Mouse (Mus musculus) neural tube, embryonic 11.5 days (tissue): ENCODE data around the gene Ak5. TPM values are rescaled to one million over a fixed set of nuclear protein-coding genes. Genes with fewer than 3 reads are reported as not detected.
A peak's percentile ranks its signal among the peaks of the same experiment; 100 is the strongest.

Experiments used
- ATAC-seq: fragments of 200-750 bp; cut with Nextera tagmentation; 2 replicates; pipeline ENCODE4 v1.8.0; 2017; ENCODE audit warnings: moderate number of reproducible peaks, mild to moderate bottlenecking, moderate TSS enrichment, moderate library complexity; ENCODE audit not compliant: insufficient read depth, low FRiP score, low TSS enrichment
- DNase-seq: peaks from one replicate; pipeline ENCODE4 v3.0.0-alpha.2; 2015; ENCODE audit warnings: low spot score
- H3K27ac ChIP-seq: fragments of 300-500 bp; sonication (generic); 2 replicates; pipeline ENCODE4 v1.5.1; 2014; ENCODE audit warnings: low read depth, mild to moderate bottlenecking, low read length
- H3K27me3 ChIP-seq: fragments of 300-500 bp; sonication (generic); 2 replicates; pipeline ENCODE4 v1.6.1; 2014; ENCODE audit warnings: mild to moderate bottlenecking, low read length, mixed read lengths; ENCODE audit not compliant: control insufficient read depth, insufficient read depth
- H3K36me3 ChIP-seq: fragments of 300-500 bp; sonication (generic); 2 replicates; pipeline ENCODE4 v1.6.1; 2014; ENCODE audit warnings: mild to moderate bottlenecking, low read length, moderate library complexity, mixed read lengths; ENCODE audit not compliant: control insufficient read depth, insufficient read depth
- H3K4me1 ChIP-seq: fragments of 300-500 bp; sonication (generic); 2 replicates; pipeline ENCODE4 v1.6.1; 2014; ENCODE audit warnings: low read length, mixed read lengths; ENCODE audit not compliant: control insufficient read depth, insufficient read depth
- H3K4me2 ChIP-seq: fragments of 300-500 bp; sonication (generic); 2 replicates; pipeline ENCODE4 v1.6.1; 2014; ENCODE audit warnings: low read depth, mild to moderate bottlenecking, moderate library complexity
- H3K4me3 ChIP-seq: fragments of 300-500 bp; sonication (generic); 2 replicates; pipeline ENCODE4 v1.5.1; 2014; ENCODE audit warnings: low read depth, low read length
- H3K9ac ChIP-seq: fragments of 300-500 bp; sonication (generic); 2 replicates; pipeline ENCODE4 v1.6.1; 2014; ENCODE audit warnings: mild to moderate bottlenecking, low read length
- H3K9me3 ChIP-seq: fragments of 300-500 bp; sonication (generic); 2 replicates; pipeline ENCODE4 v1.6.1; 2016; ENCODE audit warnings: low read length; ENCODE audit not compliant: control insufficient read depth
- WGBS: fragments of 180-500 bp; shearing (Covaris S2); extraction: QIAGEN DNeasy Blood & Tissue Kit; methylation state at CpG from one replicate; pipeline ENCODE4 v1.1.7; 2014; 5-methylcytosine and 5-hydroxymethylcytosine counted together
- polyA plus RNA-seq: library from polyadenylated mRNA; unstranded; fragments of >200 nt; fragmentation: Nextera tagmentation; extraction: Ambion mirVana; gene quantifications from 2 replicates; pipeline ENCODE4 v1.2.1, GENCODE M21; 2014

The Ak5 gene
- polyA plus RNA-seq, 1 experiment from 2014 or later = 1.4 TPM

DNA sequence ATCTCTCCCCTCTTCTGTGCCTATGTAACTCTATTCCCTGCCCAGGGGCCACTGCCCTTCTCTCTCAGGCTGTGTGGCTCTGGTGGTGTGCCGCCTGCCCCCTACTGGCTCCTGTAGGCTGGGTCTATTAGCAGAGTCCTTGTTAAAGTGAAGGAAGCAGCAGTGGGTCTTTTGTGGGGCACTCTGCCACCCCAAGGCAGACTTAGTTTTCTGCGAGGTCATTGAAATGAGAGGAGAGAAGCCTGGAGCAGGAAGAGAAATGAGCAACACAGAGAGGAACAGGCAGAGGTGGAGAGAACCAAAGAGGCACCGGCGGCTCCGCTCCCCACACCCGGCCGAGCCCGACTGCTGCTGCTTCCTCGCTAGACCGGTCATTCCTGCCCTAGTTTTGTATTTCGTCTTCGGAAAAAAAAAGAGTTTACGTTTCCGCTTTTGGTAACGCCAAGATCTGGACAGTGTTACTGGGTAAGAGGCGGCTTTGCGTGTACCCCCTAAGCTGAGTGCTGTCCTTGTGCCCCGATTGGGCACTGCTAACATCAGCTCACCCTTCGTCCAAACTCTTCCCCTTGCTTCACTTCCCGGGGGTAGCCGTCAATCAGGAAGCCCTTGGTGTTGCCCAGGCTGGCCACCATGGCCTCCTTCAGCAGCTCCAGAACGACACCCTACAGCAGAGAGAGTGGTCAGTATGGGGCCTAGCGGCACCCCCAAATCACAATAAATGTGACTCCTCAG is 190.2 kb downstream of the Ak5 start:
- Histone ChIP-seq H3K4me1 (no peaks in the 10 kb centered on the region; the same call in 1 of the 2 replicates), H3K9me3 (no peaks in the 10 kb centered on the region), H3K36me3 (no peaks in the 10 kb centered on the region), H3K4me3 (peak overlapping the region; percentile 27), H3K4me2 (peak overlapping the region; percentile 45), H3K27ac (no peak overlapping the region), H3K27me3 (no peaks in the 10 kb centered on the region), H3K9ac (peak overlapping the region; percentile 19)
- WGBS = 5% methylated on average over 23 of the region's 23 CpGs
- ATAC-seq (peak; percentile 72), DNase-seq (peak; percentile 72)

- WGBS = 94% methylated on average over 3 of the region's 3 CpGs
- ATAC-seq (no peak), DNase-seq (no peak)
- H3K4me1 ChIP-seq = no peaks in the 10 kb centered on the region; the same call in 1 of the 2 replicates
- H3K9me3 ChIP-seq = no peaks in the 10 kb centered on the region
- H3K9ac ChIP-seq = no peak overlapping the region
- no peaks in the 10 kb centered on the region for H3K27me3 ChIP-seq
- no peak overlapping the region for H3K27ac ChIP-seq
- H3K36me3 ChIP-seq = no peaks in the 10 kb centered on the region
- H3K4me2 ChIP-seq = no peak overlapping the region
- H3K4me3 ChIP-seq = no peak overlapping the region
Measured at GRCm38 (mm10) chr3:152475894-152476293, 192.3 kb downstream of the Ak5 start.

DNA sequence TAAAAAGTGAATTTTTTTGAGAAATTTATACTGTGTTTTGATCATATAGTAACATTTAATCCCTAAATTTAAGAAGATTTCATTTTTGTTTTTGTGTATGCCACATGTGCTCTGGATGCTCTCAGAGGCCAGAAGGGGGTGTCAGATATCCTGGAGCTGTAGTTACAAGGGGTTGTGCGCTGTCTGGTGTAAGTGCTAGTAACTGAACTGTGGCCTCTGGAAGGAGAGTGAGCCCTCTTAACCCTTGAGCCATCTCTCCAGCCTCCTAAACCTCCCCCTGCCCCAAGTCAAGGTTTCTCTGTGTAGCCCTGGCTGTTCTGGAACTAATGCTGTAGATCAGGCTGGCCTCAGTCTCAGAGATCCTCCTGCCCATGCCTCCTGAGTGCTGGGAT is 192.9 kb downstream of the Ak5 start:
- no peak overlapping the region for H3K4me2 ChIP-seq
- no peaks in the 10 kb centered on the region; the same call in 1 of the 2 replicates for H3K4me1 ChIP-seq
- H3K9ac ChIP-seq = no peak overlapping the region
- no peaks in the 10 kb centered on the region for H3K9me3 ChIP-seq
- no peaks in the 10 kb centered on the region for H3K36me3 ChIP-seq
- WGBS = 73% methylated on average over 1 of the region's 1 CpGs
- ATAC-seq (no peak), DNase-seq (no peak)
- H3K4me3 ChIP-seq = no peak overlapping the region
- H3K27ac ChIP-seq = no peak overlapping the region
- no peaks in the 10 kb centered on the region for H3K27me3 ChIP-seq

- H3K4me3 ChIP-seq = no peak overlapping the region
- DNase-seq (peak; percentile 68), ATAC-seq (no peak)
- H3K4me1 ChIP-seq = no peaks in the 10 kb centered on the region; the same call in 1 of the 2 replicates
- H3K27me3 ChIP-seq = no peaks in the 10 kb centered on the region
- no peak overlapping the region for H3K9ac ChIP-seq
- 57% methylated on average over 15 of the region's 15 CpGs for WGBS
- no peaks in the 10 kb centered on the region for H3K36me3 ChIP-seq
- no peak overlapping the region for H3K4me2 ChIP-seq
- no peak overlapping the region for H3K27ac ChIP-seq
- no peaks in the 10 kb centered on the region for H3K9me3 ChIP-seq
Measured at GRCm38 (mm10) chr3:152474582-152475277, 193.4 kb downstream of the Ak5 start.

DNA sequence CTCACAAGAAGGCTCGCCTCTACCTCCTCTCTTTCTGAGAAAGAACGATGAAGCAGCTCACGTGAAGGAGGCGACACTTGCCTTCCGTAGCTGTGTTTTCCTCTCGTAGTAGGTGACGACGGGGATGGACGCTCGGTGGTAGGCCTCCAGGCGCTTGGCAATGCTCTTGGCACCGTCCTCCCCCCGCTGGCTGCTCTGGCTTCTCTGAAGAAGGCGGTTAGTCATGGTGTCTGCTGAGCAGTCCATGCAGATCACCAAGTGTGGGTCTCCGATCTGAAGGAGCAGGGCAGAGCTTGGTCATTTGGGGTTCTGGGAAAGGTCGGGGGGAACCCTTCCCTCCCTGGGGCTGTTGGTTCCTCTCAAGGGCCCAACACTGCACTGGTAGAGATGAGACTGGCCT is 195.5 kb downstream of the Ak5 start:
- H3K36me3 ChIP-seq = no peaks in the 10 kb centered on the region
- H3K4me3 ChIP-seq = no peak overlapping the region
- no peak overlapping the region for H3K4me2 ChIP-seq
- H3K4me1 ChIP-seq = no peaks in the 10 kb centered on the region
- no peaks in the 10 kb centered on the region for H3K9me3 ChIP-seq
- WGBS = 86% methylated on average over 16 of the region's 16 CpGs
- no peak overlapping the region for H3K27ac ChIP-seq
- no peak for ATAC-seq
- no peaks in the 10 kb centered on the region for H3K27me3 ChIP-seq
- no peak for DNase-seq
- no peak overlapping the region for H3K9ac ChIP-seq

DNA sequence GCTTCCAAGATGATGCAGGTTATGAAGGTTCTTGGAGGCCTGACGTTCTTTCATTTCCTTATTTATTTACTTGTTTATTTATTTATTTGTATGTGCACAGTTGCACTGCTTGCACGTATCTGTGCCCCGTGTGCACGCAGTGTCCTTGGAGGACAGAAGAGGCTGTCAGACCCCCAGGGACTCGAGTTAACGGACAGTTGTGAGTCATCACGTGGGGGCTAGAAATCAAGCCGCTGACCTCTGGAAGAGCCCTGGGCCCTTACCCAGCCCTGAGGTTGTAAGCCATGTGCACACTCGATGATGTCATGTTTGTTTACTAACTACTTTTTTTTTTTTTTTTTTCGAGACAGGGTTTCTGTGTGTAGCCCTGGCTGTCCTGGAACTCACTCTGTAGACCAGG is 197.8 kb downstream of the Ak5 start:
- Histone ChIP-seq H3K4me3 (no peak overlapping the region), H3K27ac (no peak overlapping the region), H3K9me3 (no peaks in the 10 kb centered on the region), H3K36me3 (no peaks in the 10 kb centered on the region), H3K4me1 (no peaks in the 10 kb centered on the region), H3K27me3 (no peaks in the 10 kb centered on the region), H3K4me2 (no peak overlapping the region), H3K9ac (no peak overlapping the region)
- no peak for DNase-seq
- no peak for ATAC-seq
- WGBS = 88% methylated on average over 10 of the region's 10 CpGs

- no peaks in the 10 kb centered on the region for H3K36me3 ChIP-seq
- no peak for DNase-seq
- no peaks in the 10 kb centered on the region for H3K9me3 ChIP-seq
- ATAC-seq = no peak
- no peak overlapping the region for H3K27ac ChIP-seq
- no peak overlapping the region for H3K4me2 ChIP-seq
- no peak overlapping the region for H3K9ac ChIP-seq
- H3K27me3 ChIP-seq = no peaks in the 10 kb centered on the region
- H3K4me1 ChIP-seq = no peaks in the 10 kb centered on the region
- H3K4me3 ChIP-seq = no peak overlapping the region
- 71% methylated on average over 18 of the region's 18 CpGs for WGBS
Measured at GRCm38 (mm10) chr3:152469423-152470200, 198.5 kb downstream of the Ak5 start.

DNA sequence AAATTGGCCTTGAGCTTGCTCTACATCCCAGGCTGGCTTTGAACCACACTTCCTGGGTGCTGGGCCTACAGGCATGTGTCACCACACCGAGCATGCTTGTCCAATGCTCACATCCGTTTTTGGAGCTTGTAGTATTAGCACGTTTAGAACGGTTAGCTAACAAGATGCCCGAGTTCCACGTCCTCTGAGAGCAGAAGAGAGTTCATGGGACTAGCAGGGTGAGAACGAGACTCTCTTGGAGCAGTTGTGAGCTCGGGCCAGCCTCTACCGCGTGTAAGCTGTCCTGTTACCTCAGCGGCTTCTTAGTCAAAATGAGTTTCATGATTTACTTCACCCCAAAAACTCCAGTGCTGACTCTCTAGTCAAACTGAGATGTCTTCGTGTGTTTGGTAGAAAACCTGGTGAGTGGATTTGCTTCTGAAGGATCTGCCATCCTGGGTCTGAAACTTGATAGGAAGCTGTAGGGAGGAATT is 199.6 kb downstream of the Ak5 start:
- DNase-seq (no peak), ATAC-seq (no peak)
- Histone ChIP-seq H3K4me2 (no peak overlapping the region), H3K27ac (no peak overlapping the region), H3K36me3 (no peaks in the 10 kb centered on the region), H3K4me3 (no peak overlapping the region), H3K4me1 (no peaks in the 10 kb centered on the region), H3K27me3 (no peaks in the 10 kb centered on the region), H3K9ac (no peak overlapping the region), H3K9me3 (no peaks in the 10 kb centered on the region)
- 88% methylated on average over 12 of the region's 12 CpGs for WGBS
